Mouse (Mus musculus) frontal cortex, postnatal 25 days (tissue): ENCODE measurements around the gene Sh3bgrl2.

Source experiments
- DNase-seq, 2 experiments: peaks; one replicate each; pipeline ENCODE4 v3.0.0; 2022; ENCODE audit warnings: low spot score in 2 of 2

Gene Sh3bgrl2

DNA sequence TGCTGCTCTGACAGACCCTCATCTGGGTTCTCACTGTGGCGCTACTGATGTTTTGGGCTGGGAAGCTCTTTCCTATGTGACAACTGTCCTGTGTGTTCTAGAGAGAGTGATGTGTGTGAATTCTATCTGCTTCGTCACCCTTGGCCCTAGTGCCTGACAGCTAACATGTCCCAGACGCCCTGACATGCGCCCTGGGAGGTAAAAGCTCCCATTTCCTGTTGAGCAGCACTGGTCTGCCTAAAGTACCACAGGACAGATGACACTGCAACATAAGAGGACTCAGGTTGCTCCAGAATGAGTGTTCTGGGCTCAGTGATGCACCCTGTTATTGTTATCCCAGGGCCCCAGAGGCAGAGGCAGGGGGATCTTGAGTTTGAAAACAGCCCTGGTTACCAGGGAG lies 12.5 kb downstream of the Sh3bgrl2 start:
- no peak for DNase-seq

DNA sequence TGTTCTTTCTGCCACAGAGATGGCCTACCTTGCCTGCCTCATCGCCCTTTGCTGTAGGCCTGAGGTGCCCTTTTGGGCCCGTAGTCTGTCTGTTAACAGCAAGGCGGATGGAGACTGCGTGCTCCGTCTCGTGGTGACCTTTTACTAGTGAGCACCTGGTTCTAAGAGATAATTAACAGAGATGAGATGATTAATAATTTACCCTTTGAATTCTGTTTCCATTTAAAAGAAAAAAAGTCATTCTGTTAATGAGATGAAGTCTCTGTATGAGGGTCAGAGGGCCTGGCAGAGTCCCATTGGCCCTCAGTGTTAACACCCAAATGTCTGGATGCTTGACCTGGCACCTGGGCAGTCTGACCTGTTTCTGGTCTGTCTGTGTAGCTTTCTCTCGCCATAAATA lies 14.8 kb downstream of the Sh3bgrl2 start:
- DNase-seq: no peak

DNA sequence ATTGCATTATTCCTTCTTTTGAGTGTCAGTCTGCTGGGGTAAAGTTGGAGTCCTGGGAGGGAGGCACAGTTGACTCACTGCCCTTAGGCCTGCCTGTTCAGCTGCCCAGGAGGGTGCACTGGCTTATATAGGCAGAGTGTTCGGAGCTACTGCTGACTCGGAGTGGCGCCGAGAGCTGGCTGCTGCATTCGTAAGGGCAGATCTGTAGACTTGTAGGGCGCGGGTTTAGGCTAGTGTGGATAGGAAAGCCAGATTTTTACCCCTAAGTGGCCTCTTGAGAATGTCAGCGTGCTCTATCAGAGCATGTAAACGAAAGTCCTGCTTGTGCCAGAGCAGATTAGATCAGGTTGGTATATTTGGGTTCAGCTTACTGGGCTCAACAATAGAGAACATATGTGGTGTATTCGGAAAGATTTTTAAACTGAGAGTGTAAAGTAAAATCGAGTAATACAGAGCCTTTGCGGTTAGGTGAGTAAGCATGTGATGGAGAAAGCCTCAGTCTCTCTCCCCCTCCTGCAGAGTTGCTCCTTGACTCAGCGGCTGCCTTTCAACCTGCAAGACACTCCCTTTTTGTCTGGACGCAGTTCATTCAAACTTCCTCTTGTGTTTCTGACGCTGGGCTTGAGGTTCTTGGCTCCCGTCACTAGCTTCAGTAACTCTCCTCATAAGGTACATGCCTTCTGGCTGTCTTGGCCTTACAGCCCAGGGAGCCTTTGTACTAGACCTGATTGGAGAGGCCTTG lies 15.9 kb downstream of the Sh3bgrl2 start:
- no peak for DNase-seq

DNA sequence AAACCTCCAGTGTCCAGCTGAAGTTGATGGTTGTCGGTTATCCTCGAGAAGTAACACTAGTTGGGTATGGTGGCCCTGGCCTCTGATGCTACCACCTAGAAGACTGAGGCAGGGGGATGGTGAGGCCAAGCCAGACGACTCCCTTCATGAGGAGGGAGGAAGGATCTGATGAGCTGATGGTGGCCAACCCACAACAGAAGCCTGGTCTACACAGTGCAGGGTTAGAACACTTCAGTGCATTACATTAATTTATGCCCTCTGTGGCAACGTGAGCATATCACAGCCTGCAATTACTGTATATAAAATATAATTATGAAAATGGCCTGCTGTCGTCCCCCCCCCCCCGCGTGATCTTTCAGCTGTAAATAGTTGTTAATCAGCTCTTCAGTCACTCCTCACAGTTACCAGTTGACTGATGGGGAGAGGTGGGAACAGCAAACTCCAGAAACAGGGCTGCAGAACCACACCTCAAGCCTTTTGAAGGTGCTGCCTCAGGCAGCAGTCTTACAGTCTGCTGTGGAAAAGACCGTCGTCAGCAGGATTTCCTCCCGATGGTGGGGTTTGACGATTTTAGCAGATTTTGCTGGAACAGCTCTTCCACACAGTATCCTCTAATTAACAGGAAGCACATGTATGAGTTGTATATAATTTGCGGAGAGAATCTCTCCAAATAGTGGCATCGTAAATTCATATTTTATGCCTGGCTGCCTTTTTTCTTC lies 17.0 kb downstream of the Sh3bgrl2 start:
- no peak for DNase-seq

DNA sequence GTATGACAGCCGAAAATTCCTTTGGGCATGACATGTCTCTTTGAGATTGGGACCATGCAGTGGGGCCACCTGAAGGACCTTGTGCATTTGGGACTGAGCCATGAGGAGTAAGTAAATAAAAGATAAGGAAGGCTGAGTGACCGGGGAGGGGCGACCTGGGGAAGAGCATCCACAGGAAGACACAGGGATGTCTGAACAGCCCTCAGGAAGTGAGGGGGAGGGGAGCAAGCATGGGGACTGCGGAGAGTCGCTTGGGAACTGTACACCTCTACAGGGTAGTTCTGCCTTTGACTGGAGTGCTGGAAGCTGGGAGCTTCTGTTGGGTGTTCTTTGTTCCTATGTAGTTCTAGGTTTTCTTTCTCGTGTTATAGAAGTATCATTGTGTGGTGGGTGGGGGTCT lies 18.0 kb downstream of the Sh3bgrl2 start:
- no peak for DNase-seq

DNA sequence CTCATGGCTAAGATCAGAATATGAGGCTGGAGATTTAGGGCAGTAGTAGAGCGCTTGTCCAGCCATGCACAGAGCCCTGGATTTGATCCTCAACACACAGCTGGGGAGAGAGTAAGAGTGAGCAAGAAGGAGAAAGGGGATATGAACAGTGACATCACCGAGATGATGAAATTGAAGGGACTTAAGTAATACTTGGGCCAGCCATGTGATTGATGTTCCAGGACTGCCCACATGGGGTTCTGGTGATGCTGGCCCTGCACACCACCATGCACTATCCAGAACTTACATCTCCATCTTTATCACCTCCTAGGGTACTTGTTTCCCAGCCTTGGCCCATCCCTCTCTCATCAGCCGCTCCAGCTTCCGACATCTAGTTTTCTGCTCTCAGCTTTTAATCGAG lies 20.0 kb downstream of the Sh3bgrl2 start:
- DNase-seq: no peak

DNA sequence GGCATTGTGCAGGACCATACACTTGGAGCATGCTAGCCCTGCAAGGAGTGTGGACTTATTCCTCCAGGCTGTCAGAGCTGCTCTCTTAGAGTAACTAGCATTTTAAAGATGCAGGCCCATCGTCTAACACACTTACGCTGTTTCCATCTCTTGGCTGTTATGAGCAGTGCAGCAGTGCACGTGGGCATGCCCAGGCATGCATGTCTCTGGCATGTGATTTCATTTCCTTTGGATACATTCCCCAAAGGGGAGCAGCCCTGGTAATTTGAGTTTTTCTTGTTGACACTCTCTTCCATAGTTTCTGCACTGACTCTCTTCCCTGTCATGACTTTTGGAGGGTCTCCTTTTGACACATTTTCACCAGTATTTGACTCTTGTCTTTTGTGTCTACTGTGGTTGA lies 20.8 kb downstream of the Sh3bgrl2 start:
- DNase-seq: no peak

DNA sequence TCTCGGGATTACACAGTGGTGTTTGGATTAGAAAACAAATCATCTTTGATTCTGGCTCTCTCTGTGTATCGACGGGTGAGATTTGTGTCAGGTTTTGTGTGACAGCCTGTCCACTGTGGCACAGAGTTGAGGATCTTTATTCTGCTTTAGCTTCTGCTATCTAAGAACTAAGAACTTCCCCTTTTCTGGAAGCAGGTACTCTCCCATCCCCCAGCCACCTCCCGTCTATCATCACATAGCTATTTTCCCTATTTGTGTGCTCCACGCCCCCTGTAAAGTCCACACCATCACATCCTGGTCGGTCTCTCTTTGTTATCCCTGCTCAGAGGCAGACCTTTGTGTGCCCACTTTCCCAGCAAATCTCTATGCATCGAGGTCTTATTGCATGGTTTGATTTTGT lies 21.8 kb downstream of the Sh3bgrl2 start:
- DNase-seq: no peak

DNA sequence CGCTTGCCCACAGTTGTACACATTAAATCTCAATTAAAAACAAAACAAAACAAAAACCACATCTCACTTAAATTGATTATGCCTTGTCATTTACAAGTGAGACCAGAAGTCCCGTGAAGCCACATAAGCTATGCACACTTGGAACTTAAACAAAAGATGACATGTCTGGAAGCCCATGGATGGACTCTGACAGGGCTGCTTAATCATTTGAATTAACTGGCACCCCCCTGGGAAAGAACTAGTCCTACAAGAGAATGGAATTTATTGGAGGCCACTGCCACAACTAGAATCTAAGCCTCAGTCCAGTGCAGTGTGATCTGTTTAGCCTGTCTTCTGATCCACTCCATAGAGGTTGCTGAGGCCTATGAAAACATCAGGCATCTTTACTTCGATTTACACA lies 23.2 kb downstream of the Sh3bgrl2 start:
- no peak for DNase-seq

DNA sequence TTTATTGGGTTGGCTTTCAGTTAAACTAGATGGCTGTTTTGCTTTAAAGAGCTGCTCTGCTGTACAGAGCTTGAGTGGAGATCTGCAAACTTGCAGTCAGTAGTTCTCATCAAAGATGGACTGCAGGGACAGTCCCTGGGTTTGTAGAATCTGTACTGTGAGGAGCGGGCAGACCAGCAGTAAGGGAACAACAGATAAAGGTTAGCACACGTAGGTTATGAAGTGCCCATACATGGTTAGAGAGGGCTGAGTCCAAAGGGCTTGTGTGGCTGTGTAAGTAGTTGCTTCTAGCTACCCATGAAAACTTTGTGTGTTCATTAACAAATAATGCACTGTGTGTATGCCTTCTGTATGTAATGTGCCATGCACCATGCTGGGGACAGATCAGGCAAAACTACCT lies 24.2 kb downstream of the Sh3bgrl2 start:
- no peak for DNase-seq

DNA sequence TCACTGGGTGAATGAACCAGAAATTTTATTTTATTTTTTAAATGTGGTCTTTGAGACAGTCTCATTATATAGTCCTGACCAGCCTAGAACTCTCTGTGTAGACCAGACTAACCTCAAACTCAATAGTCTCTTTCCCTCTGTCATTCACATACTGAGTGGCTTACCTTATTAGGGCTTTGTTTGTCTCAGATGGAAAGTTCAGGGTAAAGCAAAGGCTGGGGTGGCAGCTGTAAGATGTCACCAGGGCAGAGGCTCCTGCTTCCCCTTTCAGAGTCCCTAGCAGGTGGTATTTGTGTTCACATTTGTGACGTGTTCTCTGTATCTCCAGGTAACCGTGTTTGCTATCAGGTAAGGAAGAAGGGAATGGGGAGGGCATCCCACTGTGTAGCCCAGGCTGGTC lies 24.7 kb downstream of the Sh3bgrl2 start:
- DNase-seq: no peak

DNA sequence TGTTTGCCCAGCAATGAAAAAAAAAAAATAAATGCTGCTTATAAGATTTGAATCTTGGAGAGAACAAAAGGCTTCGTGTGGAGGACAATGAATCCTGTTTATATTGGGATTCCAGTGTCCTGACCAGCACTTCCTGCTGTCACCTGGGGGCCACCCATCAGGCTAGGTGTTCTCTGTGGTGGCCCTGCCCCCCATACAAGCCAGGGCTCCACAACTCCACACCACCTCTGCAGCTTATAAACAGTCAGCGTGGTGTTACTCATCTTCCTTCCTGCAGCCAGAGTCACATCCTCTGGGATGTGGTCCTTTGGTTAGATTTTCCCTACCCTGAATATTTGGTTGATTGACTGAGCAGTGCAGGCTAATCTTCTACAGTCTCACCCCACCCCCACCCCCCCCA lies 25.5 kb downstream of the Sh3bgrl2 start:
- no peak for DNase-seq

DNA sequence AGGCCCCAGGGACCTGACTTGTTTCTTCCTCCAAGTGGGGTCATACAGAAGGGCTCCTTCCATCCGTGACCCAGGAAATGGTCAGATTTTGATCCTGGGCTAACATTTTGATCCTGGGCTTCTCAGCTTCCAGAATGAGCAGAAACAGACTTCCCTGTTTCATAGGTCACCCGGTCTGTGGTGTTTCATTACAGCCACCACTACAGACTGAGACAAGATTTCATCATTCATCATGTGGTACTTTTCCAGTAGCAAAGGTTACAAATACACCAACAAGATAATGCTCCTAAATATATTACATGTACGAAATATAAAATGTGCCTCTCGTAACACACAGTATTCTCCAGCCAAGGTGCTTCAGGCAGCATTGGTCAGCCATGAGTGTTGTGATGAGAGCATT lies 27.3 kb downstream of the Sh3bgrl2 start:
- no peak for DNase-seq

DNA sequence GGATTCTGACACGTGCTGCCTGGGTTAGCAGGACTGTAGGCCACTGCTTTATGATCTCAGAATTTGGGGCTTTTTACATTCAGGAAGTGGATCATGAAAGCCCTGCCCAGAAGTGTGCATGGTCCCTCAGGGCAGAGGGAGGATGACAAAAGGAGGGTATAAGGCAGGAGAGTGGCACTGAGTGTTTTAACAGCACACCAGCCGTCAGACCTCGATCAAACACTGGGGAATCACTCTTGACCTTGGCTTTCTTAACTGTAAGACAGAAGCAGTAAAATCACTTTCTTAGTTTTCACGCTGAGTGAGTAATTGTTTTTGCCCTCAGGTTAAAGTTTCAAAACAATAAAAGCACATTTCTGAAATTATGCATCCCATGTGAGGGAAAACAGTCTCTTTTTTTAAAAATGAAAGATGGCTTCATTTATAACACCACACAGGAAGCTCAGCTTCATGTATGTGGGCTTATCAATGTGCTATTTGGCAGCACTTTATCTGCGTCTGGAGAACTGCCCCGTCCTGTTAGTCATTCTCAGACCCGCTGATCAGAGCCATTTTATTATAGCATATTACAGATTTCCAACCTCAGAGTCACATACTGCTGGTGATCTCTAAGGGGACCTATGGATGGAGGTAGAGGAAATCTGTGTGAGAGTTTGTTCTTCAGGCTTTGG lies 28.0 kb downstream of the Sh3bgrl2 start:
- no peak for DNase-seq

DNA sequence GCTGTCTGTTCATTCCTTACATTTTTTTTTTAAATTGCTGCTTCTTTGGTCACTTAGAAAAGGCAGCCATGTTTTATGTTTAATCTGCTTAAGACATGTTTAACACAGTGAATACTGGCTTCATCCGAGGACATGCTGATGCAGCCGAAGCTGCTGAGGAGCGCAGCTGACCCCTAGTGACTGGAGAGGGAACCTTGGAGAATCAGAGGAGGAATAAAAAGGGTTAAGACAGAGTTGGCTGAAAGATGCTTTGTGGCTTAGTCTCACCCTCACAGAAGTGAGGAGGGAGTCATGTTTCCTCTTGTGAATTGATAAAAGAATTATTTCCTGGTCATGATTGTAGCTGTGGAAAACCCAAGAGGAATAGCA lies 28.5 kb downstream of the Sh3bgrl2 start:
- DNase-seq: no peak

DNA sequence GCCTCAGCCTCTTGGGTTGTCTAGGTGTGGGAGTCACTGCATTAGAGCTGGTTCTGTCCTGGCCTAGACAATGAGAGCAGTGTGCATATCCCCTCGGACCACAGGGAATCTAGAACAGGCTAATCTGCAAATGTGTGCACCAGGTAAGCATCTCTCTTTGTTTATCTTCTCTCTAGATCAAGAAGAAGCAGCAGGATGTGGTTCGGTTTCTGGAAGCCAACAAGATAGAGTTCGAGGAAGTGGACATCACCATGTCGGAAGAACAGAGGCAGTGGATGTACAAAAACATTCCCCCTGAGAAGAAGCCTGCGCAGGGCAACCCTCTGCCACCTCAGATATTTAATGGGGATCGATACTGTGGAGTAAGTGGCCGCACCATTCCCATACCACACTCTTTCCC lies 29.1 kb downstream of the Sh3bgrl2 start:
- DNase-seq: no peak

DNA sequence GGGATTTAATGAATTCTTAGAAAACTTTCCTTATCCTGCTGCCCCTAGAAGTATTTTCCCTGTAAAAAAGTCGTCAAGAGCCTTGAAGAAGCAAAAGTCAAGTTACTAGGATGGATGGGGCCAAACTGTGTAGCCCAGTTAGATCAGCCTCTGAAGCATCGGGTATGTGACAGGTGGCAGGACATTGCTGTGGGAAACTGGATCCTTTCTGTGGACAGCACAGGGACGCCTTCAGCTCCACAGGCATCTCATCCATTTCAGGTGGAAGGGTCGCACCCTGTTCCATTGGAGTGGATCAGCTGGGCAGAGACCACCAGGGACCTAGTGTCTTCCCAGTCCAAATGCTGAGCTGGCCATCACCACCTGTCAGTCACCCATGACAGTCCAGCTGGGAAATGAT lies 30.9 kb downstream of the Sh3bgrl2 start:
- DNase-seq: no peak

DNA sequence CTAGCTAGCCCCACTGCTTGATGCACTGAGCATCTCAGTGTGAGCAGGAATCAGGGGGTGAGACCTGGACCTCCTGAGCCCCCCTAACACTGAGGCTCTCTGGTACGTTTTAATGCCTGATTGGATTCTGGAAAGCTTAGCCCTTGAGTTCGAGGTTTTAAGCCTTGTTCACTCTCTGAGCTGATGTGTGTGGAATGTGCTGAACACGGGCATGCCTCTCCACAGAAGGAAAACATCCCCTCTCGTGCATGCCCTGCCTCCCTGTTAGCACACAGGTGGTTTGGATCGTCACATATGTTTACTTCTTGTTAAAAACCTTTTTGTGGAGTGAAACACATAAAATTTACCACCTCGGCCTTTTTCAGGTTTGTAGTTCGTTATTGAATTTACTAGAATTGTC lies 34.6 kb downstream of the Sh3bgrl2 start:
- no peak for DNase-seq

DNA sequence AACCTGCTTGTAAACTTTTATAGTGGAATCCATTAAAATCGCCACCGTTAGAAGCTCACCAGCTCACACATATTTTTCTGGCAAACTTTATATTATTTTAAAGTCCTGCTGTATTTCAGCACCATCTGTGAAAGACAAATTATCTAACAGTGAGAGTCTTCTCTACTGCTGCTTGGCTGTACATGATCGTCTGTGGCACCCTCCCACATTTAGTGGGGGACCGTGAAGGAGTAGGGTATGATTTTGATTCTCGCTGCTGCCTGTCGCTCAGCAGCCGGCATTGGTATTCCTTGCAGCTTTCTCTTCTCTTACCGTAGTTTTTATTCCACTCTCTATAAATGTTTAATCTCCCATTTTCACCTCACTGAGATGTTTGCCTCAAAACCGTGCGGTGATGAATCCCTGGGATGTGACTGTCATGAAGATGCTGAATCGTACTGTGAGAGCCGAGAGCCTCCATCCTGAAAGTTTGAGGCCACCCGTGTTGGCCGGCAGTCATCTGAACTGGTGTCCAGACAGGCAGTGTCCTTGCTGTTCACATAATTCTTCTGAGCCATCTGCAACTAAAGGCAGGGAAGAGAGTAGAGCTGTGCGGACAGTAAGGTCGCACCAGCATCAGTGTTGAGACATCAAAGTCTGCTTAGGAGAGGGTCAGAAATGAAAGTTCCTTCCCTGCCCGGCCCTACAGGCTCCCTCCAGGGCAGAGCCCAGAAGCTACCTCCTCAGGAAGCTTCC lies 38.4 kb downstream of the Sh3bgrl2 start:
- DNase-seq: no peak

DNA sequence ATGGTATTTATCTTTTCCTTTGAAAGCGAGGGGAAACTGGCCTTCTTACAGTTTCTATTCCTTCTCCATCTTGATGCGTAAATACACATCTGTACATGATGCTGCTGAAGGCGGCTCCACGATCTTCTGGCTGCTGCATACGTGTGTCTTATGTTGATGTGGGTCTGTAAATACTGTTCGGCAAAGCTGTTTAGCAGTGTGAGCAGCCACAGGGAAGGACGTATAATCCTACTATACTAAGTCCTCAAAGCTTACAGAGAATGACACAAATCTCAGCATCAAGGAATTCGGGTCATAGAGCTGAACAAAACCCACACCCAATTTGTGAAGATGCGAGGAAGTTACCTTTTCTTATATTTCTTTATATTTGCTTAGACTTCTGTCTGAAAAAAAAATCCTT lies 39.0 kb downstream of the Sh3bgrl2 start:
- no peak for DNase-seq

DNA sequence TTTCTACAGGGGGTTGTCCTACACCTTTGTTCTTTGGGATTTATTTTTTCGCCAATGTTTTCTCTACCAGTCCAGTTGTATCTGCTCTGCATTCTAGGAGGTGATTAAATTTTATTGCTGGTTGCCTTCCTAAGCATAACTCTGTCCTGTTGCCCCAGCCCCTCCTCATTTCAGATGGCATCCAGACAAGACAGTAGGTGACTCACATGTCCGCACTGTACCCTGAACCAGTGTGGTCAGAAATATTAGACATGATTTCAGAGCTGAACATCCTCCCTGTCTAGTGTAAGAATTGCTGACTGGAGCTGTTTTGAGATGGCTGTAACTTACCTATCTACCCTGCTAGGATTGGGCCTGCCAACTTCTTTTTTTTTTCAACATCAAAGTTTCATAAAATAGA lies 40.9 kb downstream of the Sh3bgrl2 start:
- DNase-seq: no peak

DNA sequence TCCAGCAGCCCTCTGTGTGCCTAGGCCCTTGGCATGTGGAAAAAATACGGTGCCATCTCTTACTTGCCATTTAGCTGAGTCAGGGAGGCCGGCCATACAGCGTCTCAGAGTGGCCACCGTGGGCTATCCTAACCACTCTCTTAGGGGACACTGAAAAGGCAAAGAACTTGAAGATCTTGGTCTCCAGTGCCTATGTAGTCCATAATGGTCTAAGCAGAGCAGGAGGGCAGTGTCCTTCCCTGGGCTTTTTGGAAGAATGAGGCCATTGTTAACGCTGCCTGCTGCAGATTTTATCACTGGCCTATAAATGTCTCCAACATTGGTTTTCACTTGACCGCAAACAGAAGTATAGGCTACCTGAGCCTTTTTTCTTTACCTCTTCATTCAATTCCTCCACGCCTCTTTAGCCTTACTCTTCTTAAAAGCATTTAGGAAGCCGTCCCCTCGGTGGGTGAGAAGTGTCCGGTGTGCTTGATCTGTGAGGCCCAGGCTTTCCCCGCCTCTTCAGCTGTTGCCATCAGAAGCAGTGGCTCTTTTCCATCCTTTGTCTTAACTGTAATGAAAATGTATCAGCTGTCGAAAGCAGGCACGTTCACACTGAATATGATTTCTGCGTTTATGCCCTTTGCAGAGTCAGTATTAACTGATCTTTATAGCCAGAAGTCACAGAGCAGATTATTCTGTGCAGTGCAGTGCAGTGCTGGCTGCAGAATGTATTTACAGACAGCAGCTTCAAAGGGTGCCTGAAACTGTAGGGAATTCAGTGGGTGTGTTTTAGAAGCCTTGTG lies 41.7 kb downstream of the Sh3bgrl2 start:
- no peak for DNase-seq
